28 mouse cellular contexts compared by ENCODE assay signal in genomic region chr9:99391557-99391956, GRCm38 (mm10). TPM values are rescaled to one million over a fixed set of nuclear protein-coding genes. Genes with fewer than 3 reads are reported as not detected.
A peak's percentile ranks its signal among the peaks of the same experiment; 100 is the strongest.
DNase-seq lines count a peak whose midpoint lies in the region; ATAC-seq and TF ChIP-seq lines count a peak whose summit lies in the region.
"Had no signal": no experiment of that assay in that cellular context is flagged by ENCODE, and none has a peak within 500 bp of the region (broad histone marks: within the 10 kb centered on the region; RNA-seq: fewer than 3 reads in every experiment).

No protein-coding gene starts in this region.

- 0 out of 2 replicates have a peak overlapping the region, but pooled peaks have one; percentile 25 for H3K27ac ChIP-seq in liver, embryonic 12.5 days
- H3K27ac ChIP-seq in olfactory bulb, adult 2 months (ENCODE audit: insufficient read depth, low read depth, low read length): peak overlapping the region; percentile 39
- H3K27ac ChIP-seq: embryonic facial prominence, embryonic 13.5 days; forebrain, embryonic 12.5 days; forebrain, embryonic 15.5 days; heart, adult 2 months; heart, embryonic 10.5 days; heart, embryonic 13.5 days; hindbrain, embryonic 14.5 days; hindbrain, postnatal 0 days had no signal

- TF ChIP-seq CTCF in olfactory bulb, adult 2 months (IDR thresholded peaks at IDR 0.05; ENCODE audit: insufficient read depth, low read depth, low read length): no peak

- ATAC-seq in frontal cortex, adult (ENCODE audit: low TSS enrichment): peak; percentile 53
- ATAC-seq in liver, embryonic 12.5 days: no peak
- ATAC-seq: CD4-positive, CD25-positive, alpha-beta regulatory T cell, adult 4 months; forebrain, embryonic 15.5 days; hindbrain, postnatal 0 days; inflammation-experienced regulatory T-cells, adult 6 months had no signal

- H3K9ac ChIP-seq in liver, embryonic 12.5 days: no peak overlapping the region
- H3K9ac ChIP-seq: embryonic facial prominence, embryonic 13.5 days; forebrain, embryonic 12.5 days; forebrain, embryonic 15.5 days; heart, embryonic 13.5 days; hindbrain, embryonic 14.5 days had no signal

- no peak for DNase-seq in frontal cortex, postnatal 36 days (ENCODE audit: low spot score in 2 of 2)
- no peak for DNase-seq in liver
- DNase-seq in 416B (ENCODE audit: low read depth): peak; percentile 27
- DNase-seq in kidney, adult 9 months: no peak
- DNase-seq: adrenal gland, adult 2 months; cerebellum, adult 11 months; cerebellum, adult 2 months; cerebellum, adult 9-11 months; cerebellum, postnatal 25 days; gastrocnemius, postnatal 10 days; gastrocnemius, postnatal 36 days; heart, adult 2 months; heart, postnatal 14 days; heart, postnatal 4 days had no signal

- WGBS in liver, embryonic 12.5 days (ENCODE audit: insufficient replicate concordance): 78% methylated on average over 10 of the region's 10 CpGs
- 39% methylated on average over 10 of the region's 10 CpGs for WGBS in olfactory bulb, adult 2 months

- TF ChIP-seq POLR2A in olfactory bulb, adult 2 months (IDR thresholded peaks at IDR 0.05; ENCODE audit: insufficient read depth, low read depth, low read length): no peak

- no peak overlapping the region for H3K4me2 ChIP-seq in liver, embryonic 12.5 days
- H3K4me2 ChIP-seq: embryonic facial prominence, embryonic 13.5 days; forebrain, embryonic 12.5 days; forebrain, embryonic 15.5 days; heart, embryonic 13.5 days; hindbrain, embryonic 14.5 days had no signal

- H3K4me3 ChIP-seq in liver, embryonic 12.5 days: no peak overlapping the region
- H3K4me3 ChIP-seq in olfactory bulb, adult 2 months (ENCODE audit: insufficient read depth, low read depth, low read length): no peak overlapping the region
- H3K4me3 ChIP-seq: embryonic facial prominence, embryonic 13.5 days; erythroblast, embryonic 14.5 days; forebrain, embryonic 12.5 days; forebrain, embryonic 15.5 days; heart, adult 2 months; heart, embryonic 10.5 days; heart, embryonic 13.5 days had no signal

- H3K27me3 ChIP-seq in liver, embryonic 12.5 days (replicated peaks): 0 out of 2 replicates have a peak, but pooled peaks cover 4% of the 10 kb centered on the region
- H3K27me3 ChIP-seq: embryonic facial prominence, embryonic 13.5 days; forebrain, embryonic 12.5 days; forebrain, embryonic 15.5 days; heart, embryonic 13.5 days had no signal

- H3K9me3 ChIP-seq in liver, embryonic 12.5 days (replicated peaks): no peaks in the 10 kb centered on the region
- H3K9me3 ChIP-seq: embryonic facial prominence, embryonic 13.5 days; forebrain, embryonic 12.5 days; forebrain, embryonic 15.5 days; heart, embryonic 10.5 days; heart, embryonic 13.5 days had no signal

- H3K36me3 ChIP-seq in liver, embryonic 12.5 days: peaks cover 7% of the 10 kb centered on the region; the same call in 1 of the 2 replicates

- H3K4me1 ChIP-seq in liver, embryonic 12.5 days: peaks cover 6% of the 10 kb centered on the region; the same call in 1 of the 2 replicates
- H3K4me1 ChIP-seq in olfactory bulb, adult 2 months (ENCODE audit: control insufficient read depth, insufficient read depth, low read length): peaks cover 45% of the 10 kb centered on the region
- H3K4me1 ChIP-seq: embryonic facial prominence, embryonic 13.5 days; forebrain, embryonic 12.5 days; forebrain, embryonic 15.5 days; heart, embryonic 13.5 days had no signal

RNA-seq across cellular contexts. Expression of gene Esyt3, which starts 33.2 kb away (rescaled TPM):
- 0.04 and 0.08 TPM in 2 replicates for polyA plus RNA-seq in liver, embryonic 12.5 days (2016; fragmentation: Nextera tagmentation; extraction: Ambion mirVana)
- polyA plus RNA-seq in olfactory bulb, adult 2 months (2012; ENCODE audit: insufficient read depth, insufficient read length, low replicate concordance, missing spikeins): not detected in 2 replicates
- polyA plus RNA-seq: C2C12; CD4-positive, CD25-positive, alpha-beta regulatory T cell, adult 4 months; erythroblast, embryonic 14.5 days had no signal

RNA-seq across cellular contexts. Expression of gene Mras, which starts 45.6 kb away (rescaled TPM):
- polyA plus RNA-seq in liver, embryonic 12.5 days (2016; fragmentation: Nextera tagmentation; extraction: Ambion mirVana): 3.1 and 5.2 TPM in 2 replicates
- polyA plus RNA-seq in olfactory bulb, adult 2 months (2012; ENCODE audit: insufficient read depth, insufficient read length, low replicate concordance, missing spikeins): not detected in 2 replicates
- polyA plus RNA-seq: CD4-positive, CD25-positive, alpha-beta regulatory T cell, adult 4 months; erythroblast, embryonic 14.5 days had no signal

RNA-seq across cellular contexts. Expression of gene Nme9, which starts 59.7 kb away (rescaled TPM):
- polyA plus RNA-seq in liver, embryonic 12.5 days (2016; fragmentation: Nextera tagmentation; extraction: Ambion mirVana): not detected in 2 replicates
- polyA plus RNA-seq in olfactory bulb, adult 2 months (2012; ENCODE audit: insufficient read depth, insufficient read length, low replicate concordance, missing spikeins): not detected in 2 replicates
- polyA plus RNA-seq: adrenal gland, adult 2 months; C2C12; CD4-positive, CD25-positive, alpha-beta regulatory T cell, adult 4 months; embryonic facial prominence, embryonic 13.5 days; erythroblast, embryonic 14.5 days; heart, embryonic 10.5 days; heart, embryonic 13.5 days; inflammation-experienced regulatory T-cells, adult 6 months had no signal

Comparison
In these comparisons a context has a peak if more than half of its experiments do, and no peak if none do; other contexts are left out.
1. RNA of gene Mras, which starts 45.6 kb away (polyA plus RNA-seq): not detected in olfactory bulb, adult 2 months; 3.1 to 5.2 TPM in liver, embryonic 12.5 days; every median in the first group is over 10 times any median in the second.